Mouse (Mus musculus): ENCODE data around the gene Cdon. TPM values are rescaled to one million over a fixed set of nuclear protein-coding genes. Genes with fewer than 3 reads are reported as not detected.

Gene Cdon
- polyA plus RNA-seq, 1 experiment: 31.1 TPM

- no peaks in the 10 kb centered on the region for H3K36me3 ChIP-seq (ENCODE audit: control insufficient read depth, insufficient read depth, low read length, poor library complexity, severe bottlenecking)
- no peaks in the 10 kb centered on the region for H3K27me3 ChIP-seq (ENCODE audit: control insufficient read depth, insufficient read depth, low read length, poor library complexity, severe bottlenecking)
- no peak overlapping the region for H3K4me3 ChIP-seq (ENCODE audit: low read depth, low read length)
- H3K9ac ChIP-seq (ENCODE audit: low read depth, poor library complexity, severe bottlenecking): no peak overlapping the region
- H3K4me1 ChIP-seq (ENCODE audit: control insufficient read depth, insufficient read depth, low read length): no peaks in the 10 kb centered on the region
- H3K9me3 ChIP-seq (replicated peaks; ENCODE audit: control insufficient read depth, insufficient read depth, low read length, poor library complexity, severe bottlenecking): no peaks in the 10 kb centered on the region
- no peak for TF ChIP-seq POLR2A (IDR thresholded peaks at IDR 0.05; ENCODE audit: insufficient read depth, low read length)
- TF ChIP-seq CTCF (IDR thresholded peaks at IDR 0.05; ENCODE audit: low read depth, low read length): no peak
- no peak for TF ChIP-seq EP300 (IDR thresholded peaks at IDR 0.05; ENCODE audit: insufficient read depth, low read depth, low read length)
- no peak overlapping the region for H3K27ac ChIP-seq (ENCODE audit: insufficient read depth, low read length)
These were observed 121.0 kb downstream of the Cdon start for GRCm38 (mm10) chr9:35541941-35542340.

DNA sequence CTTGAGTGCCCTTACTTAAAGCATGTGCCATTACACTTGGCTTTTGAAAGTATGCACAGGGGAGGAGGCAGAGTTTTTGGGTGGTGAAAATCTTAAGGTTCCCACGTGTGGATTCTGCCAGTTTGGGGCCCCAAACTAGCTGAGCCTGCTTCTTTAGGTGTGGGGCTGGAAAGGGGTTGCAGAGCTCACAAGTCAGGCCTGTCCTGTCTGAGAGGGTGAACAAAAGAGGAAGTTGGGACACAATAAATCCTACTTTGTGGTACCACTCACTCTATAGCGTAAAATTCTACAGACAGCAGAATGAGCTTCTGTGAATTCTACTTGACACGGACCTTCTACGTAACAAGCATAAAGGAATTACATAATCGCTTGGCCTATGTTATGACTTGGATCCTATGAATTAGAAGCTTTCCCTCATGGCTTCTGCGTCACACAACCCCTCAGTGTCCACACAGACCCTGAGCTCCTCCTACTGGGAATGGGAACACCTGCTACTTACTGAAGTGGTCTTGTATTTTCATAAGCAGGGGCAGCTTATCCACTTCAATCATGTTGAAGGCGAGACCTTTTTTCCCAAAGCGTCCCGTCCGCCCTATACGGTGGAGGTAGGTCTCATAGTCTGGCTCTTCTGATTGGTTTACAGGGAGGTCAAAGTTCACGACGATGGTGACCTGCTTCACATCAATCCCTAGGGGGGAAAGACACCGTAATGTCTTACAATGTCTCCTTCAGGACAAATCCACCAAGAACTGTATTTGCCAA lies 122.4 kb downstream of the Cdon start:
- Histone ChIP-seq H3K4me3 (ENCODE audit: low read depth, low read length) (no peak overlapping the region), H3K9me3 (replicated peaks; ENCODE audit: control insufficient read depth, insufficient read depth, low read length, poor library complexity, severe bottlenecking) (no peaks in the 10 kb centered on the region), H3K27me3 (ENCODE audit: control insufficient read depth, insufficient read depth, low read length, poor library complexity, severe bottlenecking) (no peaks in the 10 kb centered on the region), H3K27ac (ENCODE audit: insufficient read depth, low read length) (no peak overlapping the region), H3K9ac (ENCODE audit: low read depth, poor library complexity, severe bottlenecking) (no peak overlapping the region), H3K36me3 (ENCODE audit: control insufficient read depth, insufficient read depth, low read length, poor library complexity, severe bottlenecking) (no peaks in the 10 kb centered on the region), H3K4me1 (ENCODE audit: control insufficient read depth, insufficient read depth, low read length) (no peaks in the 10 kb centered on the region)
- TF ChIP-seq CTCF (IDR thresholded peaks at IDR 0.05; ENCODE audit: low read depth, low read length): no peak
- TF ChIP-seq POLR2A (IDR thresholded peaks at IDR 0.05; ENCODE audit: insufficient read depth, low read length): no peak
- no peak for TF ChIP-seq EP300 (IDR thresholded peaks at IDR 0.05; ENCODE audit: insufficient read depth, low read depth, low read length)

- H3K9me3 ChIP-seq (replicated peaks; ENCODE audit: control insufficient read depth, insufficient read depth, low read length, poor library complexity, severe bottlenecking): no peaks in the 10 kb centered on the region
These were observed 123.7 kb downstream of the Cdon start for GRCm38 (mm10) chr9:35544666-35545065.

GRCm38 (mm10) chr9:35545704-35546103 lies 124.8 kb downstream of the Cdon start:
- H3K4me1 ChIP-seq (ENCODE audit: control insufficient read depth, insufficient read depth, low read length): no peaks in the 10 kb centered on the region
- no peak overlapping the region for H3K9ac ChIP-seq (ENCODE audit: low read depth, poor library complexity, severe bottlenecking)
- no peak overlapping the region for H3K27ac ChIP-seq (ENCODE audit: insufficient read depth, low read length)
- no peaks in the 10 kb centered on the region for H3K9me3 ChIP-seq (replicated peaks; ENCODE audit: control insufficient read depth, insufficient read depth, low read length, poor library complexity, severe bottlenecking)
- H3K4me3 ChIP-seq (ENCODE audit: low read depth, low read length): no peak overlapping the region
- no peaks in the 10 kb centered on the region for H3K36me3 ChIP-seq (ENCODE audit: control insufficient read depth, insufficient read depth, low read length, poor library complexity, severe bottlenecking)
- no peaks in the 10 kb centered on the region for H3K27me3 ChIP-seq (ENCODE audit: control insufficient read depth, insufficient read depth, low read length, poor library complexity, severe bottlenecking)
- TF ChIP-seq EP300 (IDR thresholded peaks at IDR 0.05; ENCODE audit: insufficient read depth, low read depth, low read length) (no peak), CTCF (IDR thresholded peaks at IDR 0.05; ENCODE audit: low read depth, low read length) (peak; percentile 15)

More at GRCm38 (mm10) chr9:35544666-35545065, 123.7 kb downstream of the Cdon start:
- H3K9ac ChIP-seq (ENCODE audit: low read depth, poor library complexity, severe bottlenecking): no peak overlapping the region
- no peaks in the 10 kb centered on the region for H3K27me3 ChIP-seq (ENCODE audit: control insufficient read depth, insufficient read depth, low read length, poor library complexity, severe bottlenecking)
- no peaks in the 10 kb centered on the region for H3K36me3 ChIP-seq (ENCODE audit: control insufficient read depth, insufficient read depth, low read length, poor library complexity, severe bottlenecking)
- no peak for TF ChIP-seq EP300 (IDR thresholded peaks at IDR 0.05; ENCODE audit: insufficient read depth, low read depth, low read length)
- TF ChIP-seq POLR2A (IDR thresholded peaks at IDR 0.05; ENCODE audit: insufficient read depth, low read length): no peak
- no peak for TF ChIP-seq CTCF (IDR thresholded peaks at IDR 0.05; ENCODE audit: low read depth, low read length)
- H3K4me1 ChIP-seq (ENCODE audit: control insufficient read depth, insufficient read depth, low read length): no peaks in the 10 kb centered on the region
- H3K27ac ChIP-seq (ENCODE audit: insufficient read depth, low read length): no peak overlapping the region
- no peak overlapping the region for H3K4me3 ChIP-seq (ENCODE audit: low read depth, low read length)

DNA sequence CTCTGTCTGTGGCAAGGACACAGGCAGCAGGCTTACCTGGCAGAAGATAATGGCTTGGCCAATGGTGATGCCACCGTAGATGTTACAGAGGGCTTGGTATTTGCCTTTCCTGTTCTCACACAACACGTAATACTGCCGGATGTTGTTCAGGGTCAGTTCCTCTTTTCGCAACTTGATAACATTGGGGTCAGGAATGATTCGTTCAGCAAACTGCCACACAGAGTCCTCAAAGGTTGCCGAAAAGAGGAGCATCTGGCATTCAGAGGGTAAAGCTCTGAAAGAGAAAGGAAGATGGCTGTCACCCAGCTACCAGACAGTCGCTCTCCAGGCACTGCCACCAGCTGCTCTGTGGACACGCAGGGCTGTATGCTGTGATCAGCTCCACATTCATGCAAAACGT lies 125.8 kb downstream of the Cdon start:
- Histone ChIP-seq H3K4me3 (ENCODE audit: low read depth, low read length) (no peak overlapping the region), H3K27me3 (ENCODE audit: control insufficient read depth, insufficient read depth, low read length, poor library complexity, severe bottlenecking) (no peaks in the 10 kb centered on the region), H3K27ac (ENCODE audit: insufficient read depth, low read length) (no peak overlapping the region), H3K4me1 (ENCODE audit: control insufficient read depth, insufficient read depth, low read length) (no peaks in the 10 kb centered on the region), H3K36me3 (ENCODE audit: control insufficient read depth, insufficient read depth, low read length, poor library complexity, severe bottlenecking) (no peaks in the 10 kb centered on the region), H3K9ac (ENCODE audit: low read depth, poor library complexity, severe bottlenecking) (no peak overlapping the region), H3K9me3 (replicated peaks; ENCODE audit: control insufficient read depth, insufficient read depth, low read length, poor library complexity, severe bottlenecking) (no peaks in the 10 kb centered on the region)
- TF ChIP-seq EP300 (IDR thresholded peaks at IDR 0.05; ENCODE audit: insufficient read depth, low read depth, low read length) (no peak), POLR2A (IDR thresholded peaks at IDR 0.05; ENCODE audit: insufficient read depth, low read length) (no peak), CTCF (IDR thresholded peaks at IDR 0.05; ENCODE audit: low read depth, low read length) (no peak)

DNA sequence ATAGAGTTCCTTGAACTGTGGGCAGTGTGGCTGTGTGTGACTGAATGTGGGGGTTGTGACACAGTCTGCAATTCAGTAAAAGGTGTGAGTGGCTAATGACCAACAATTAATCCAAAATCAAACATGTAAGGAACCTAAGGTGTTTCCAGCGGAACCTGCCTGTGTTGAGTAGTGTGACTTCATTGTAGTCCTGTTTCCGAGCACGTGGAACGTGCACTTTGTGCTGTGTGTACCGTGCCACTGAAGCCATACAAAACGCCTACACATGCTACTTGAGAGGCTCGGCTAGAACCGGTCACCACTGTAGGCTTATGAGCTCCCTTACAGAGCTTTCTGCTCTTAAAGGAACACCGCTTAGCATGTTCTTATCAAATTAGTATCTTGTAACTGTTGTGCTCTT lies 127.5 kb downstream of the Cdon start:
- no peaks in the 10 kb centered on the region for H3K4me1 ChIP-seq (ENCODE audit: control insufficient read depth, insufficient read depth, low read length)
- TF ChIP-seq CTCF (IDR thresholded peaks at IDR 0.05; ENCODE audit: low read depth, low read length): no peak
- TF ChIP-seq POLR2A (IDR thresholded peaks at IDR 0.05; ENCODE audit: insufficient read depth, low read length): no peak
- TF ChIP-seq EP300 (IDR thresholded peaks at IDR 0.05; ENCODE audit: insufficient read depth, low read depth, low read length): no peak
- H3K27me3 ChIP-seq (ENCODE audit: control insufficient read depth, insufficient read depth, low read length, poor library complexity, severe bottlenecking): no peaks in the 10 kb centered on the region
- no peak overlapping the region for H3K9ac ChIP-seq (ENCODE audit: low read depth, poor library complexity, severe bottlenecking)
- no peak overlapping the region for H3K27ac ChIP-seq (ENCODE audit: insufficient read depth, low read length)
- H3K36me3 ChIP-seq (ENCODE audit: control insufficient read depth, insufficient read depth, low read length, poor library complexity, severe bottlenecking): no peaks in the 10 kb centered on the region
- H3K4me3 ChIP-seq (ENCODE audit: low read depth, low read length): no peak overlapping the region
- H3K9me3 ChIP-seq (replicated peaks; ENCODE audit: control insufficient read depth, insufficient read depth, low read length, poor library complexity, severe bottlenecking): no peaks in the 10 kb centered on the region

All from ES-Bruce4 (cell line).